Mouse (Mus musculus) gastrocnemius, postnatal 36 days (tissue): Measurements from ENCODE around the gene Gm20219. TPM values are rescaled to one million over a fixed set of nuclear protein-coding genes. Genes with fewer than 3 reads are reported as not detected.
"Not testable (repeated sequence)": the region's sequence is repeated elsewhere in the genome, so short reads cannot be mapped to it uniquely, and the experiment has no call there.

ENCODE experiments used
- DNase-seq, 2 experiments: peaks; one replicate each; pipeline ENCODE4 v3.0.0; 2022
- intact Hi-C: fragments of 180-260 bp; cut with DNase I; formaldehyde crosslinking; loops from one replicate; pipeline ENCODE4 v1.15.1; 2025
- total RNA-seq, 2 experiments: library from RNA; stranded (reverse); gene quantifications; 2 replicates each; pipeline ENCODE4 v1.2.3; 2021

Gm20219 gene
- total RNA-seq, 2 experiments from 2014 or later: 0.27 to 0.74 TPM

DNA sequence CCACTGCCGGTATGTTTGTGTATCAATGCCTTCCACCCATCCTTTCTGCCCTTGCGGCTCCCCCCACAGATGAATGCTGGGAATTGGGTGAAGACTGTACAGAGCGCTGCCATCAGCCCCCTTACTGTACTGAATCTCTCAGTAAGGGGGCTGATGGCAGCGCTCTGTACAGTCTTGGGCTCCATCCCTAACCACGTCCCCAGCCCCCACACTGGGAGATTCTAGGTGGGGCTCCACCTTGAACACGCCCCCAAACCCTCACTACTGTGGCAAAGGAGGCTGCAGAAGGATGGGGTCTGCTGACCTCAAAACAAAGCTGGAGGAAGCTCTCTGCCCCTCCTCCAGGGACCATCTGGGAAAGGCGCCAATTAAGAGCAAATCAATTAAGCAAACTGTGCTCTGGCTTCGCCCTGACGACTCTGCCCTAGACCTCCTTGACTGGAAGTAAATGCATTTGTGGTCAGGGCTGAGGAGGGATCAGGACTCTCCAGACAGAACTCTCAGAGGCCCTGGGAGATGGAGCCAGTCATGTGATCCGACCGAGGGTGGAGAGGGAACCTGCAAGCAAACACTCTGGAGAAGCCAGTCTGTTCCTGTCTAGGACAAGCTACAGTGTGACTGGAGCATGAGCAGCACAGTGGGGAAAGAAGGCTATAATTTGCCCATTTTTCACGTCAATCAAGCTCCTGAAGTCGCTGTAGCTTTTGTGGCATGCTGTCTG, 38.3 kb downstream of the Gm20219 start:
- DNase-seq: no peak
- intact Hi-C loops: no loop called here

GRCm38 (mm10) chr17:56514916-56515315, 39.3 kb downstream of the Gm20219 start:
- no peak for DNase-seq
- intact Hi-C loops: no loop called here

DNA sequence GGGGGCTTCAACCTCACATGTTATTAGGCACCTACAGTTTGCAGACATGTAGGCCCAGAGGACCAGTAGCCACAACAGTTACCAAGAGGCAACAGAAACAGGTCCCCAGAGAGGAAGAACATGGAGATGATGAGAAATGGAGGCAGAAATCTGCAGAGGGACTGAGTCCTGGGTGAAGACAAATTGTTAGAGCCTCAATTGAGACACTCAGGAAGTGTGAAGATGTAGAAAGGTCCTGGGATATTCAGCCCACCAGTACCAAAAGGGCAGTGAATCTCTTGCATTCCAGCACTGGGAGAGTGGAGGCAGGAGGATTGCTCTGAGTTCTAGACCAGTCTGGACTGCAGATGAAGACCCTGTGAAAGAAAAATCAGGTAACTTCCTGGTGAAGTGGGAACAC, 39.9 kb downstream of the Gm20219 start:
- intact Hi-C loops: no loop called here
- DNase-seq: no peak

DNA sequence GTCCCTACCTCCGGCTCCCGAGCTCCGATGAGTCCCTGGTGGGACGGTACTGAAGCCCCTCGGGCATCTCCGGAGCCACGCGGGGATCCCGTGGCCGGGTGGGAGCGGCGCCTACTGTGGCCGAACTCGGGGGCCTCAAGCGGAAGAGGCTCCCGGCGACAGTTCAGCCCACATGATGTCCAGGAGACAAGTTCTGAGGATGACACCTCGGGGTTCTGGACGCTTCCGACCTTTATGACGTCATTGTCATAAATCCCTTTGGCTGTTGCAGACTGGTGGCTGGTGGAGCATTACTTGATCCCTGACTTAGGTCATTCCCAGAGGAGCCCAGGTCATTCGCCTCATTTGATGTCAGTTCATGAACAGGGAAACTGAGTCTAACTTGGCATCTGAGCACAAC, 41.9 kb downstream of the Gm20219 start, which contains the start of gene Znrf4:
Gene Znrf4, minus strand, starts transcription at position 122 of the 400 bp plus-strand sequence.
- intact Hi-C loops: no loop called here
- DNase-seq: no peak

DNA sequence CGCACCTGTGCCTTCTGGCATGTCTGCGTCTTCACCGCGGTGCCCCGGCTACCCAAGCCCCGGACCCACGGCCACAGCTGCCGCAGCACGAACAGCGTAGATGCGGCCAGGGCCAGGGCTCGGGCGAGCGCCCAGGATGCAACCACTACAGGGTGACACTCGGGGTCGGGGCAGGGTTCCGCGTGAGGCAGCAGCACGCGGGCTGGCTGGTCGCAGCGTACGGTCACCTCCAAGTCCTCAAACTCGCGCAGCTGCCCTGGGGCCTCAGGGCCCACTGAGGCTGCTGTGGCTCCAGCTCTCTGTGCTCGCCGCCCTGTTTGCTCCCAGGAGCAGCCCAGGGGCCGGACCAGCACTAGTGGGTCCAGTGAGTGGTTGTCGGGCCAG, 42.5 kb downstream of the Gm20219 start:
- no peak for DNase-seq
- intact Hi-C loops: no loop called here

DNA sequence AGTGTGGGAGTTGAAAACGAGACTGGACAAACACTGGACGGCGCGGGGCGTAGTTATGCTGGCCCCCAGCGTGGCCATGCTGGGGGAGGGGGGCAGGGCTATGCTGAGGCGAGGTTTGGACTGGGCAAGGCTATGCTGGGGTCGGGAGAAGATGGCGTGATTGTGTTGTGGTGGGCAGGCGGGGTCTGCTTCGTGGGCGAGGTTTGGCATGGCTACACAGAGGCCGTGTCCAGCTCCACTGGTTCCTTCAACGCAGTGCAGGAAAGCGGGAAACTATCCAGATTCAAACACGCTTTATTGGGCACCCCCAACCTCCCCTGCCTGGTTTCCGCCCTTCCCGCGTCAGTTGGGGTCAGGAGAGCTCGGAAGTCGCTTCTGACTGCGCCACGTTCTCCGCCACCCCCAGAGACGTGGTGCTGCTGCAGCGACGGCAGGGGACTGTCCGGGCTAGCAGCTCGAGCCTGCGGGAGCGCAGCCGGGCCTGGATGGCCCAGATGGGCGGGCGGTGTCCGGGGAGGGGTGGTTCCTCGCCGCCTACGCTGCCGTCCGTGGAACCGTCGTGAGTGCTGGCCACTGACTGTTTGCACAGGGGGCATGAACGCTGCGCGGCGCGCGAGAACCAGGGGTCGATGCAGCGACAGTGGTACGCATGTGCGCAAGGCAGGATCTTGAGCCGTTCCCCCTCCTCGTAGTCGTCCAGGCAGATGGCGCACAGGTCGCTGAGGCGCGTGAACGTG, 43.0 kb downstream of the Gm20219 start:
- no peak for DNase-seq
- intact Hi-C loops: no loop called here

DNA sequence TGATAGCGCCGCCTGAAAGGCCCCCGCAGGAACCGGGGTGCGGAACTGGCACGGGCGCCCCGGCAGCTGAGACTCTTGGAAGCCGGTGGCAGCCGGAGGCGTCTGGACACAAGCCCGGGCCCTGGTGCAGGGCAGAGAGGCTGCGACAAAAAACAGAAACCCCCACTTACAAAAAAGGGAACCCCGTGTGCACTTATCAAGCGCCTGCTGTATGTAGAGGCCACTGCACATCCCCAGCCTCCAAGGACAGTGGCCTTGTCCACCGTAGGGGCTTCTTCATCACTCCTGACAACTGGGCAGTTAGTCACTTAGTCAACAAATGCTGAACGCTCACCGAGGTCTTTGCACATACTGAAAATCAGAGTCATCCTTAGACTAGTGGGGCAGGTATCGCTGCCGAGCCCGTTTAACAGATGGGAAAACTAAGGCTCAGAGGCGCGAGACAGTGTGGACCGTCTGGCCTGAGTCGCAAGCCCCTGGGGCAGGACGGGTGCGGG, 43.7 kb downstream of the Gm20219 start:
- no peak for DNase-seq
- intact Hi-C loops: no loop called here

- no peak for DNase-seq
- intact Hi-C loops: no loop called here
These were observed 44.3 kb downstream of the Gm20219 start for GRCm38 (mm10) chr17:56509707-56510472.

- DNase-seq: no peak
- intact Hi-C loops: no loop called here
These were observed 45.1 kb downstream of the Gm20219 start for GRCm38 (mm10) chr17:56509021-56509640.

GRCm38 (mm10) chr17:56507161-56508068, 46.8 kb downstream of the Gm20219 start:
- intact Hi-C loops: no loop called here
- DNase-seq: peak; percentile 85 to 92

DNA sequence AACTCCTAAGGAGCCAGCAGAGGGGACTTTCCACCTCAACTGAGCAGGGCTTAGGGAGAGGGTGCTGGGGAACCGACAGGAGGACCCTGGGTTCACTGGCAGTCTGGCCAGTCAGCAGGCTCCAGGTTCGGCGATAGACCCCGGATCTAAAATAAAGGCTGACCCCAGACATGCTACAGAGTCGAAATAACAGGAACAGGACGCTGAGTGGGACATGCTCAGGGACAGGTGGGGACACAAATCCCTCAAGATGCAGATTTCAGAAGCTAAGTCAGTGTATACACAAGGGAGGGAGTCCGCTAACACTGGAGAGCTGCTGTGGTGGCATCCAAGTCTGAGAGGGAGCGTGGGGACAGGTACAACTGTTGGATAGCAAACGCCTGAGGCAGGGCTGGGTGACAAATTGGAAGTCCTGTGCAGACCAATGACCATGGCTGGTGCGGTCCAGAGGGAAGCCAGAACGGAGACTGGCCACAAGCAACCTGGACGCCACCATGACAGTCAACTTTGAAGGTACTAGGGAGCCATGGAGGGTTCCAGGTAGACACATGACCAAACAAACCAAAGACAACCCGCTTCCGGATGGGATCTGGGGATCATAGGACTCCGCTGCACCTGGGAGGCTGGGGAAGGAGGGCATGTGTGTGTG, 47.6 kb downstream of the Gm20219 start:
- intact Hi-C loops: no loop called here
- peak in 1 of 2 experiments; percentile 9 for DNase-seq

- DNase-seq: peak in 1 of 2 experiments; percentile 5
- intact Hi-C loops: no loop called here
These were observed 48.8 kb downstream of the Gm20219 start for GRCm38 (mm10) chr17:56505401-56505800.

GRCm38 (mm10) chr17:56502526-56502925, 51.7 kb downstream of the Gm20219 start:
- intact Hi-C loops: no loop called here
- DNase-seq: no peak

- intact Hi-C loops, DNase-seq: not testable (repeated sequence)
These were observed 52.4 kb downstream of the Gm20219 start for GRCm38 (mm10) chr17:56501635-56502400.
